Mouse (Mus musculus): Measurements from ENCODE around the gene Gss. TPM values are rescaled to one million over a fixed set of nuclear protein-coding genes. Genes with fewer than 3 reads are reported as not detected.

Gss gene
- 17.0 and 18.3 TPM in 2 replicates for polyA plus RNA-seq (2016; fragmentation: Nextera tagmentation; extraction: Ambion mirVana)

- H3K4me3 ChIP-seq, result peak within 1 kb of the TSS; percentile 49
- WGBS, result under 1% methylated on average over 53 of the region's 53 CpGs
- peaks cover 10% of the 10 kb centered on the region for H3K4me1 ChIP-seq
- H3K9me3 ChIP-seq (replicated peaks), result no peaks in the 10 kb centered on the region
- ATAC-seq (ENCODE audit: low FRiP score), result peak; percentile 88
- no peaks in the 10 kb centered on the region for H3K36me3 ChIP-seq
- no peaks in the 10 kb centered on the region; the same call in 1 of the 2 replicates for H3K27me3 ChIP-seq
- H3K4me2 ChIP-seq (replicated peaks), result peak within 1 kb of the TSS; percentile 79
- H3K9ac ChIP-seq, result peak within 1 kb of the TSS; percentile 81
- H3K27ac ChIP-seq, result peak within 1 kb of the TSS; percentile 74
Measured at GRCm38 (mm10) chr2:155592137-155592853, at the start of gene Gss. Gene Gss (minus strand): TSS chr2:155592810.

DNA sequence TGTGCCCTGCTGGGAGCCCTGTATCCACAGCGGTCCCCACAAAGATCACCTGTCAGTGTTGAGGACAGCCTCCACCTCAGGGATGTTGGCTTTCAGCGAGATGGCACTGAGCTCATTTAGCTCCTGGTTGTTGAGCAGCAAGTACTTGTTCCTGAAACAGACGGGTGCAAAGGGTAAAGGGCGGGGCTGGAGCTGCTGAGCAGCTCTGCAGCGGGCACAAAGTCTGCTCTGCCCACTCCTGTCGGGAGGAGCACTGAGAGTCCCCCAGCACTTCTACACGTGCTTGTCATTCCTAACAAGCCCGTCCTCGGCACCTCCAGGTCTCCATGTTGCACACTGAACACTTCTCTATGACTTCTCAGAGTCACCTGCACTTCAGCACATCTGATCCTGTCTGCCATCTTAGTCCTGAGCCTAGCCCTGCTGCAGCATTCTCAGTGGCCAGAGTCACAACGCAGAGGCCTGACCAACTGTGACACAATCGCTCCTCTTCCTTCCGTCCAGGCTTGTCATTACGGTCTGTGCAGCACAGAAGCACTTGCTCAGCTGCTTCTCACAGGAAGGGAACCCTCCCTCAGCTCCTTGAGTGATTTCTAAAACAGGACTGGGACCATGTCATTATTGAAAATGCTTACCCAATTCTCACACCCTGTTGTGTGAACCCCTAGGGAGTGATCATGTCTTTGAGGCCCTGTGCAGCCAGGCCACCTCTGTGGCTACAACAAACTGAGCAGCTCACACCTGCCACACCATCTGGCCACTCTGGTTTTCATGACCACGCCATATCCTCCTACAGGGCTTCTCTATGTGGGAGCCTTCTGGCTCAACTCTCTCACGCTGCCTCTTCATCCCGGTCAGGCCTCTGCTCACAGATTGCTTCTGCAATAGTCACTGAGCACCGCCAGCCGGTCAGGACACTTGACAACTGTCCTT lies 49.2 kb upstream of the Gss start:
- Histone ChIP-seq H3K27ac (peak overlapping the region; percentile 66; the same call in 1 of the 2 replicates), H3K4me1 (no peaks in the 10 kb centered on the region; the same call in 1 of the 2 replicates), H3K4me2 (replicated peaks) (no peak overlapping the region), H3K27me3 (no peaks in the 10 kb centered on the region), H3K9ac (no peak overlapping the region), H3K4me3 (no peak overlapping the region), H3K9me3 (replicated peaks) (no peaks in the 10 kb centered on the region), H3K36me3 (peaks cover 87% of the 10 kb centered on the region)
- 77% methylated on average over 18 of the region's 18 CpGs for WGBS
- ATAC-seq (ENCODE audit: low FRiP score), result peak; percentile 61

DNA sequence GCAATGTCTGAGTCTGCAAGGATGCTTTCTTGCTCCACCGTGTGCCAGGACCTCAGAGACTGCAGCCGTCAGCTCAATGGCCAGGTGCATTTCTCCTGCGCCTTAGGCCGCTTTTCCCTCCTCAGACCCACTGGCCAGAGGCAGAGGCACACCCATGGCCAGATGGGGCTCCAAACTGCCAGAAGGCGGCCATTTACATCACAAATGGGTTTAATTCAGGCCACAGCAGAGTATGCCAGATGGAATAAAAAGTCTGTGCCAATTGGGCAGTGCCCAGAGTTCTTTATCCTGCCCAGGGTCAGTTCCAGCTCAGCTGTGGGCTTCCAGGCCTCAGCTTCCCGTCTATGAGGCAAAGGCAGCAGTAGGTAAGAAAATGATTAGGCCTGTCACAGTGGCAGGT lies 48.0 kb upstream of the Gss start:
- no peak overlapping the region for H3K4me3 ChIP-seq
- peaks cover 93% of the 10 kb centered on the region for H3K36me3 ChIP-seq
- H3K9me3 ChIP-seq (replicated peaks), result no peaks in the 10 kb centered on the region
- ATAC-seq (ENCODE audit: low FRiP score), result peak; percentile 44; the same call in 1 of the 2 replicates
- peak overlapping the region; percentile 66 for H3K27ac ChIP-seq
- H3K4me1 ChIP-seq, result no peaks in the 10 kb centered on the region; the same call in 1 of the 2 replicates
- H3K27me3 ChIP-seq, result no peaks in the 10 kb centered on the region
- H3K4me2 ChIP-seq (replicated peaks), result no peak overlapping the region
- no peak overlapping the region for H3K9ac ChIP-seq
- 83% methylated on average over 6 of the region's 6 CpGs for WGBS

DNA sequence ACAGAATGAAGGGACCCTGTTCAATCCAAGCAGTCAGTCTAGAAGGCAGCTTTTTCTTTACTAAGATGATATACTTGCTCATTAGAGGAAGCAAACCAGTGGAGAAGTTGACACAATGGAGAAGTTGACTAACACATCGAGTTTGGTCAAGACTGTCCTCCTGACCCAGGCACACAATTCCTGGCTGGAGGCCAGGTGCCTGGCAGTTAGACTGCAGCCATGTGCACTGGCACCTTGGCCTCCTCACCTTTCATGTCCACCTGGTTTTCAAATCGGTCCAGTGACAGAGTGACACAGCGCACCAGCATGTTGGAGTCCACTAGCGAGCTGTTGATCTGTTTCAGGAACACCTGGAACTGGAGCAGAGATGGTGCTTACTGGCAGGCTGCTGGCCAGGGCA lies 44.8 kb upstream of the Gss start:
- H3K9ac ChIP-seq, result no peak overlapping the region
- H3K4me1 ChIP-seq, result no peaks in the 10 kb centered on the region; the same call in 1 of the 2 replicates
- peaks cover 96% of the 10 kb centered on the region for H3K36me3 ChIP-seq
- no peaks in the 10 kb centered on the region for H3K9me3 ChIP-seq (replicated peaks)
- no peak overlapping the region for H3K4me2 ChIP-seq (replicated peaks)
- WGBS, result 89% methylated on average over 4 of the region's 4 CpGs
- H3K27me3 ChIP-seq, result peaks cover 20% of the 10 kb centered on the region
- H3K27ac ChIP-seq, result no peak overlapping the region
- no peak overlapping the region for H3K4me3 ChIP-seq
- ATAC-seq (ENCODE audit: low FRiP score), result no peak

- Histone ChIP-seq H3K4me1 (no peaks in the 10 kb centered on the region; the same call in 1 of the 2 replicates), H3K9me3 (replicated peaks) (no peaks in the 10 kb centered on the region), H3K4me3 (no peak overlapping the region), H3K36me3 (peaks cover 97% of the 10 kb centered on the region), H3K9ac (no peak overlapping the region), H3K27ac (no peak overlapping the region), H3K4me2 (replicated peaks) (no peak overlapping the region), H3K27me3 (peaks cover 25% of the 10 kb centered on the region)
- no peak for ATAC-seq (ENCODE audit: low FRiP score)
Measured at GRCm38 (mm10) chr2:155636881-155637280, 44.3 kb upstream of the Gss start.

DNA sequence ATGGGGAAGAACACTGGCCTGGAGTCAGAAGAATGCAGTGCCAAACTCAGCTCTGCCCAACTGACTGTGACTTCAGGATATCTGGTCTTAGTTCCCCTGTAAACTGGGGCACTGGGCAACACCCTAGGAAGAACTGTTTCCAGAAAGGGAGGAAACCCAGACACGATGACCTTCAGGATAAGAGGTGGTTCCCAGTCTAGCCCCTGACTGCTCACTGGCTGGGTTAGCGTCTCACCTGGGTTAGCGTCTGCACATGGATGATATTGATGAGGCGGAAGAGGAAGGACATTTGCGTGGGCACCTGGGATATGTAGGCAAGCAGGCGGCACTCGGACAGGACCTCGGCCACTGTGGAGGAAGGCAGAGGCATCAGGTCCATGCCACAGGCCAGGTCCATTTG lies 43.4 kb upstream of the Gss start:
- Histone ChIP-seq H3K27me3 (peaks cover 34% of the 10 kb centered on the region), H3K9me3 (replicated peaks) (no peaks in the 10 kb centered on the region), H3K4me3 (no peak overlapping the region), H3K36me3 (peaks cover 93% of the 10 kb centered on the region), H3K4me1 (peaks cover 6% of the 10 kb centered on the region), H3K9ac (no peak overlapping the region), H3K4me2 (replicated peaks) (no peak overlapping the region), H3K27ac (no peak overlapping the region)
- WGBS, result 94% methylated on average over 8 of the region's 8 CpGs
- no peak for ATAC-seq (ENCODE audit: low FRiP score)

GRCm38 (mm10) chr2:155634562-155634961 lies 42.0 kb upstream of the Gss start:
- no peak for ATAC-seq (ENCODE audit: low FRiP score)
- H3K4me3 ChIP-seq, result no peak overlapping the region
- no peak overlapping the region for H3K27ac ChIP-seq
- H3K9ac ChIP-seq, result no peak overlapping the region
- peaks cover 20% of the 10 kb centered on the region for H3K4me1 ChIP-seq
- H3K27me3 ChIP-seq, result peaks cover 48% of the 10 kb centered on the region
- 91% methylated on average over 8 of the region's 8 CpGs for WGBS
- H3K9me3 ChIP-seq (replicated peaks), result no peaks in the 10 kb centered on the region
- no peak overlapping the region for H3K4me2 ChIP-seq (replicated peaks)
- H3K36me3 ChIP-seq, result peaks cover 82% of the 10 kb centered on the region

GRCm38 (mm10) chr2:155633731-155634130 lies 41.1 kb upstream of the Gss start:
- no peak for ATAC-seq (ENCODE audit: low FRiP score)
- Histone ChIP-seq H3K27ac (no peak overlapping the region), H3K36me3 (peaks cover 74% of the 10 kb centered on the region), H3K4me1 (peaks cover 25% of the 10 kb centered on the region), H3K4me3 (no peak overlapping the region), H3K4me2 (replicated peaks) (no peak overlapping the region), H3K27me3 (peaks cover 57% of the 10 kb centered on the region), H3K9me3 (replicated peaks) (no peaks in the 10 kb centered on the region), H3K9ac (no peak overlapping the region)
- 91% methylated on average over 9 of the region's 9 CpGs for WGBS

- H3K4me2 ChIP-seq (replicated peaks), result no peak overlapping the region
- H3K4me1 ChIP-seq, result peaks cover 25% of the 10 kb centered on the region
- peaks cover 69% of the 10 kb centered on the region for H3K36me3 ChIP-seq
- H3K9me3 ChIP-seq (replicated peaks), result no peaks in the 10 kb centered on the region
- ATAC-seq (ENCODE audit: low FRiP score), result no peak
- H3K4me3 ChIP-seq, result no peak overlapping the region
- H3K9ac ChIP-seq, result no peak overlapping the region
- 74% methylated on average over 19 of the region's 19 CpGs for WGBS
- H3K27me3 ChIP-seq, result peaks cover 63% of the 10 kb centered on the region
- H3K27ac ChIP-seq, result no peak overlapping the region
Measured at GRCm38 (mm10) chr2:155633121-155633520, 40.5 kb upstream of the Gss start.

- Histone ChIP-seq H3K4me3 (no peak overlapping the region), H3K9me3 (replicated peaks) (no peaks in the 10 kb centered on the region), H3K4me2 (replicated peaks) (no peak overlapping the region), H3K9ac (no peak overlapping the region), H3K36me3 (peaks cover 61% of the 10 kb centered on the region), H3K27ac (no peak overlapping the region), H3K4me1 (peaks cover 25% of the 10 kb centered on the region), H3K27me3 (peaks cover 71% of the 10 kb centered on the region)
- ATAC-seq (ENCODE audit: low FRiP score), result no peak
- WGBS, result 70% methylated on average over 30 of the region's 30 CpGs
Measured at GRCm38 (mm10) chr2:155632138-155632936, 39.7 kb upstream of the Gss start.

DNA sequence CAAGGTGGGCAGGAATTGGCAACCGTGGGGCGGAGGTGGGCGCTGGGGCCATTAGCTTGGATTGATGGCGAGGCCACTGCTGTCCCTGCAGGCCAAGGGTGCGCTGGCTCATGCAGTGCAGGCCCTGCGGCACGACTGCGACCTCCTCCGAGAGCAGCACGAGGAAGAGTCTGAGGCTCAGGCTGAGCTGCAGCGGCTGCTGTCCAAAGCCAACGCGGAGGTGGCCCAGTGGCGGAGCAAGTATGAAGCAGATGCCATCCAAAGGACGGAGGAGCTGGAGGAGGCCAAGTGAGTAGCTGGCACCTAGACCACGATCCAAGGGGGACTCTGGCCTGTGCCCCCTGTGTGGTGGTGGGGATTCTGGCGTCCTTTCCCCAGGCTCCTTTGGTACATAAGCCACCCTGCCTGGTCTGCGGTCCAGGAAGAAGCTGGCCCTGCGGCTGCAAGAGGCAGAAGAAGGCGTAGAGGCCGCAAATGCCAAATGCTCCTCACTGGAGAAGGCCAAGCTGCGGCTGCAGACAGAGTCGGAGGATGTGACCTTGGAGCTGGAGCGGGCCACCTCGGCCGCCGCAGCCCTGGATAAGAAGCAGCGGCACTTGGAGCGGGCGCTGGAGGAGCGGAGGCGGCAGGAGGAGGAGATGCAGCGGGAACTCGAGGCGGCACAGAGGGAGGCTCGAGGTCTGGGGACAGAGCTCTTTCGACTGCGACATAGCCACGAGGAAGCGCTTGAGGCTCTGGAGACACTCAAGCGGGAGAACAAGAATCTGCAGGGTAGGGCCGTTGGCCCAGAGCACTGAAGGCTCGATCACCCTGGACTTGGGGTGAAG lies 38.2 kb upstream of the Gss start:
- Histone ChIP-seq H3K36me3 (peaks cover 46% of the 10 kb centered on the region), H3K27me3 (peaks cover 81% of the 10 kb centered on the region), H3K4me2 (replicated peaks) (no peak overlapping the region), H3K4me3 (no peak overlapping the region), H3K4me1 (peaks cover 32% of the 10 kb centered on the region), H3K27ac (no peak overlapping the region), H3K9ac (0 out of 2 replicates have a peak overlapping the region, but pooled peaks have one; percentile 13), H3K9me3 (replicated peaks) (no peaks in the 10 kb centered on the region)
- no peak for ATAC-seq (ENCODE audit: low FRiP score)
- 18% methylated on average over 43 of the region's 43 CpGs for WGBS

Measured in hindbrain, embryonic 12.5 days (tissue).